In genomic region chr17:81618461-81618860, GRCm38 (mm10) we compare ENCODE assay signal across 13 mouse cellular contexts.
DNase-seq lines count a peak whose midpoint lies in the region; ATAC-seq and TF ChIP-seq lines count a peak whose summit lies in the region.
"Had no signal": no experiment of that assay in that cellular context is flagged by ENCODE, and none has a peak within 500 bp of the region (broad histone marks: within the 10 kb centered on the region; RNA-seq: fewer than 3 reads in every experiment).

No protein-coding gene starts in this region.

- peak; percentile 14 for DNase-seq in 3T3-L1 (ENCODE audit: low read depth, low spot score)
- peak; percentile 1 for DNase-seq in 416B (ENCODE audit: low read depth)
- DNase-seq in forebrain, embryonic 14.5 days (ENCODE audit: low spot score) = no peak
- no peak for DNase-seq in forebrain, postnatal 0 days
- DNase-seq: gastrocnemius, postnatal 25 days; kidney, adult 2 months; right cerebral cortex, postnatal 4 days had no signal

- 58% methylated on average over 5 of the region's 5 CpGs for WGBS in intestine, postnatal 0 days
- 51% methylated on average over 5 of the region's 5 CpGs for WGBS in intestine, embryonic 15.5 days
- WGBS in forebrain, embryonic 14.5 days = 83% methylated on average over 5 of the region's 5 CpGs
- 64% methylated on average over 5 of the region's 5 CpGs for WGBS in forebrain, postnatal 0 days

- no peak for ATAC-seq in intestine, postnatal 0 days
- no peak for ATAC-seq in intestine, embryonic 15.5 days
- peak; percentile 89 for ATAC-seq in common myeloid progenitor, adult 5-6 weeks (replicated peaks; ENCODE audit: low read depth, poor library complexity, severe bottlenecking)
- ATAC-seq in forebrain, embryonic 14.5 days = no peak
- ATAC-seq in forebrain, postnatal 0 days = no peak

- H3K9ac ChIP-seq in intestine, postnatal 0 days (ENCODE audit: low read depth, low read length) = no peak overlapping the region
- H3K9ac ChIP-seq in intestine, embryonic 15.5 days = no peak overlapping the region
- no peak overlapping the region for H3K9ac ChIP-seq in forebrain, embryonic 14.5 days (ENCODE audit: low read length)
- H3K9ac ChIP-seq in forebrain, postnatal 0 days = no peak overlapping the region
- H3K9ac ChIP-seq: embryonic facial prominence, embryonic 12.5 days; forebrain, embryonic 12.5 days; limb, embryonic 13.5 days had no signal

- no peaks in the 10 kb centered on the region for H3K36me3 ChIP-seq in intestine, postnatal 0 days (ENCODE audit: control insufficient read depth, insufficient read depth)
- H3K36me3 ChIP-seq in intestine, embryonic 15.5 days = no peaks in the 10 kb centered on the region
- H3K36me3 ChIP-seq in forebrain, embryonic 14.5 days (ENCODE audit: control insufficient read depth, insufficient read depth, low read length) = no peaks in the 10 kb centered on the region
- no peaks in the 10 kb centered on the region for H3K36me3 ChIP-seq in forebrain, postnatal 0 days (ENCODE audit: insufficient read depth)
- H3K36me3 ChIP-seq: embryonic facial prominence, embryonic 12.5 days; forebrain, embryonic 12.5 days had no signal

- peak overlapping the region; percentile 7; the same call in 1 of the 2 replicates for H3K27ac ChIP-seq in intestine, postnatal 0 days (ENCODE audit: low read depth, low read length)
- H3K27ac ChIP-seq in intestine, embryonic 15.5 days = no peak overlapping the region
- no peak overlapping the region for H3K27ac ChIP-seq in forebrain, embryonic 14.5 days (ENCODE audit: low read depth, low read length)
- H3K27ac ChIP-seq in forebrain, postnatal 0 days (ENCODE audit: low read depth, low read length) = no peak overlapping the region
- H3K27ac ChIP-seq: embryonic facial prominence, embryonic 12.5 days; forebrain, embryonic 12.5 days; limb, embryonic 13.5 days had no signal

- no peak overlapping the region for H3K4me2 ChIP-seq in intestine, postnatal 0 days (replicated peaks; ENCODE audit: low read depth)
- no peak overlapping the region for H3K4me2 ChIP-seq in intestine, embryonic 15.5 days (replicated peaks)
- H3K4me2 ChIP-seq in forebrain, embryonic 14.5 days (ENCODE audit: low read length) = no peak overlapping the region
- no peak overlapping the region for H3K4me2 ChIP-seq in forebrain, postnatal 0 days (ENCODE audit: low read depth)
- H3K4me2 ChIP-seq: embryonic facial prominence, embryonic 12.5 days; forebrain, embryonic 12.5 days; limb, embryonic 13.5 days had no signal

- no peak overlapping the region for H3K4me3 ChIP-seq in intestine, postnatal 0 days (ENCODE audit: low read depth, low read length)
- H3K4me3 ChIP-seq in intestine, embryonic 15.5 days (replicated peaks) = no peak overlapping the region
- H3K4me3 ChIP-seq in forebrain, embryonic 14.5 days (ENCODE audit: low read depth, low read length) = no peak overlapping the region
- no peak overlapping the region for H3K4me3 ChIP-seq in forebrain, postnatal 0 days (ENCODE audit: low read depth, low read length)
- H3K4me3 ChIP-seq: embryonic facial prominence, embryonic 12.5 days; forebrain, embryonic 12.5 days; limb, embryonic 13.5 days had no signal

- no peaks in the 10 kb centered on the region for H3K4me1 ChIP-seq in intestine, postnatal 0 days (replicated peaks; ENCODE audit: control insufficient read depth, insufficient read depth, low read length)
- H3K4me1 ChIP-seq in intestine, embryonic 15.5 days (replicated peaks) = no peaks in the 10 kb centered on the region
- H3K4me1 ChIP-seq in forebrain, embryonic 14.5 days (ENCODE audit: control insufficient read depth, insufficient read depth, low read length) = 0 out of 2 replicates have a peak, but pooled peaks cover 2% of the 10 kb centered on the region
- no peaks in the 10 kb centered on the region; the same call in 1 of the 2 replicates for H3K4me1 ChIP-seq in forebrain, postnatal 0 days (ENCODE audit: insufficient read depth)
- H3K4me1 ChIP-seq: embryonic facial prominence, embryonic 12.5 days; forebrain, embryonic 12.5 days; limb, embryonic 13.5 days had no signal

- no peaks in the 10 kb centered on the region for H3K27me3 ChIP-seq in intestine, postnatal 0 days (replicated peaks; ENCODE audit: control insufficient read depth, insufficient read depth, low read length)
- no peaks in the 10 kb centered on the region for H3K27me3 ChIP-seq in intestine, embryonic 15.5 days (replicated peaks)
- no peaks in the 10 kb centered on the region for H3K27me3 ChIP-seq in forebrain, embryonic 14.5 days (replicated peaks; ENCODE audit: control insufficient read depth, insufficient read depth, low read length)
- no peaks in the 10 kb centered on the region for H3K27me3 ChIP-seq in forebrain, postnatal 0 days (ENCODE audit: insufficient read depth, low read length)
- H3K27me3 ChIP-seq: embryonic facial prominence, embryonic 12.5 days; forebrain, embryonic 12.5 days; limb, embryonic 13.5 days had no signal

- no peaks in the 10 kb centered on the region for H3K9me3 ChIP-seq in intestine, postnatal 0 days (ENCODE audit: control insufficient read depth)
- H3K9me3 ChIP-seq in intestine, embryonic 15.5 days = no peaks in the 10 kb centered on the region
- no peaks in the 10 kb centered on the region for H3K9me3 ChIP-seq in forebrain, embryonic 14.5 days (replicated peaks; ENCODE audit: control insufficient read depth, low read length)
- no peaks in the 10 kb centered on the region for H3K9me3 ChIP-seq in forebrain, postnatal 0 days (ENCODE audit: low read length)
- H3K9me3 ChIP-seq: embryonic facial prominence, embryonic 12.5 days; forebrain, embryonic 12.5 days; limb, embryonic 13.5 days had no signal

- TF ChIP-seq CTCF in intestine, postnatal 0 days (IDR thresholded peaks at IDR 0.05; ENCODE audit: low read depth) = no peak
- TF ChIP-seq CTCF in forebrain, postnatal 0 days (IDR thresholded peaks at IDR 0.05; ENCODE audit: low read depth) = no peak

Comparison
In these comparisons a context has a peak if more than half of its experiments do, and no peak if none do; other contexts are left out.
1. DNase-seq: peak in 3T3-L1 (single experiment) and 416B (single experiment); none in forebrain, embryonic 14.5 days (single experiment) and forebrain, postnatal 0 days (single experiment).